In the genomic region with DNA sequence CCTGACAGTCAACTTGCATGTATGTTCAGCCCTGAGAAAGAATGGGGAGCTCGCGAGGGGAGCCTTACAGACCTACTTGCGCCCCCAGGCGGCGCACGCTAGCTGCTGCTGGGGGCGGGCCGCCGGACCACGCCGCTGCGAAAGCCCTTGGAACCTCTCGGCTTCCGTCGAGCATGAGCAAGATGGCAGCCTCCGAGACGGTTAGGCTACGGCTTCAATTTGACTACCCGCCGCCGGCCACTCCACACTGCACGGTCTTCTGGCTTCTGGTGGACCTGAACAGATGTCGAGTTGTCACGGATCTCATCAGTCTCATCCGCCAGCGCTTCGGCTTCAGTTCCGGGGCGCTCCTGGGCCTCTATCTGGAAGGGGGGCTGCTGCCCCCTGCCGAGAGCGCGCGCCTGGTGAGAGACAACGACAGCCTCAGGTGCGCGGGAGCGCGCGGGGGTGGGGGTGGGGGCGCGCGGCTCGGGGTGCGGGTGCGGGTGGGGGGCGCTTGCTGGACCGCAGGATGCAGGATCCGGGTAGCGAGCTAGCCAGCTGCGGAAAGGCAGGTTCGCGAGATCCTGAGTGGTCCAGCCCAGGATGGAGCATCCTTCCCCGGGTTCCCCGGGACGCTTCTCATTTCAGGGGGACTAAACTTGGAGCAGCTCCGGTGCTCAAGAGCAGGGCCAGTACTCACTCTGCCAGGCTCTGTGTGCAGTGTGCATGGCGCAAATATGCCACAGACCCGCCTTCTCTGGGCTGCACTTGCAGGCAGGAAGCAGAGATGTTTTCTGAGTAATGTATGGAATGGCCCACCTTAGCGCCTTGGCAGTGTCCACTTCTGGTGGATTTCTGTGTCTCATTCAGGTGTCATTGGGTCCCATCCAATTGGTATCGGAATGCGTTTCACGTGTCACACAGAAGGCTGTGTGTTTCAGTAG, we compare ENCODE assay signal across 1 mouse cellular context.
TF ChIP-seq lines count a peak whose summit lies in the region.

No protein-coding gene starts in this region.

TF ChIP-seq in ES-E14, 5 proteins besides CTCF, POLR2A, EP300 and RAD21 (continued from another document):
- no peak for TF ChIP-seq ZNF384 (IDR thresholded peaks at IDR 0.05; ENCODE audit: low read depth, low read length)
TF ChIP-seq in ES-E14: peak in this region for 1.
